Mouse (Mus musculus) liver, embryonic 16.5 days (tissue): ENCODE measurements around the gene Tsga10. TPM values are rescaled to one million over a fixed set of nuclear protein-coding genes. Genes with fewer than 3 reads are reported as not detected.
A peak's percentile ranks its signal among the peaks of the same experiment; 100 is the strongest.

Experiments
- ATAC-seq: fragments of 200-750 bp; cut with Nextera tagmentation; 2 replicates; pipeline ENCODE4 v1.8.0; 2017; ENCODE audit warnings: low read depth, mild to moderate bottlenecking, moderate number of reproducible peaks, moderate library complexity
- H3K27ac ChIP-seq: fragments of 300-500 bp; sonication (generic); 2 replicates; pipeline ENCODE4 v1.5.1; 2014; ENCODE audit warnings: mild to moderate bottlenecking, low read length
- H3K27me3 ChIP-seq: fragments of 300-500 bp; sonication (generic); 2 replicates; pipeline ENCODE4 v1.6.1; 2014; ENCODE audit warnings: low read depth, low read length, mixed read lengths; ENCODE audit not compliant: control insufficient read depth, insufficient read depth
- H3K36me3 ChIP-seq: fragments of 300-500 bp; sonication (generic); 2 replicates; pipeline ENCODE4 v1.6.1; 2014; ENCODE audit warnings: mild to moderate bottlenecking; ENCODE audit not compliant: control insufficient read depth, insufficient read depth
- H3K4me1 ChIP-seq: fragments of 300-500 bp; sonication (generic); 2 replicates; pipeline ENCODE4 v1.6.1; 2014; ENCODE audit warnings: low read depth, low read length, mixed read lengths; ENCODE audit not compliant: control insufficient read depth
- H3K4me2 ChIP-seq: fragments of 300-500 bp; sonication (generic); 2 replicates; pipeline ENCODE4 v1.6.1; 2014; ENCODE audit warnings: low read depth, low read length, mixed read lengths
- H3K4me3 ChIP-seq: fragments of 300-500 bp; sonication (generic); 2 replicates; pipeline ENCODE4 v1.5.1; 2014; ENCODE audit warnings: low read depth, mild to moderate bottlenecking, low read length
- H3K9ac ChIP-seq: fragments of 300-500 bp; sonication (generic); 2 replicates; pipeline ENCODE4 v1.6.1; 2014; ENCODE audit warnings: low read depth, low read length
- H3K9me3 ChIP-seq: fragments of 300-500 bp; sonication (generic); replicated peaks from 2 replicates; pipeline ENCODE4 v1.6.1; 2016; ENCODE audit warnings: low read length; ENCODE audit not compliant: control insufficient read depth
- WGBS: fragments of 180-500 bp; shearing (Covaris S2); extraction: QIAGEN DNeasy Blood & Tissue Kit; methylation state at CpG from one replicate; pipeline ENCODE4 v1.1.7; 2014; ENCODE audit not compliant: insufficient replicate concordance; 5-methylcytosine and 5-hydroxymethylcytosine counted together
- polyA plus RNA-seq: library from polyadenylated mRNA; unstranded; fragments of >200 nt; fragmentation: Nextera tagmentation; extraction: Ambion mirVana; gene quantifications from 2 replicates; pipeline ENCODE4 v1.2.1, GENCODE M21; 2015

Tsga10 gene
- polyA plus RNA-seq, 1 experiment from 2014 or later, result 1.1 TPM

- Histone ChIP-seq H3K36me3 (no peaks in the 10 kb centered on the region), H3K9me3 (no peaks in the 10 kb centered on the region), H3K4me2 (no peak overlapping the region), H3K9ac (no peak overlapping the region), H3K27me3 (no peaks in the 10 kb centered on the region), H3K4me3 (no peak overlapping the region), H3K27ac (no peak overlapping the region), H3K4me1 (no peaks in the 10 kb centered on the region)
- 39% methylated on average over 5 of the region's 5 CpGs for WGBS
- ATAC-seq, result no peak
Measured at GRCm38 (mm10) chr1:37735932-37736331, 130.3 kb downstream of the Tsga10 start.

DNA sequence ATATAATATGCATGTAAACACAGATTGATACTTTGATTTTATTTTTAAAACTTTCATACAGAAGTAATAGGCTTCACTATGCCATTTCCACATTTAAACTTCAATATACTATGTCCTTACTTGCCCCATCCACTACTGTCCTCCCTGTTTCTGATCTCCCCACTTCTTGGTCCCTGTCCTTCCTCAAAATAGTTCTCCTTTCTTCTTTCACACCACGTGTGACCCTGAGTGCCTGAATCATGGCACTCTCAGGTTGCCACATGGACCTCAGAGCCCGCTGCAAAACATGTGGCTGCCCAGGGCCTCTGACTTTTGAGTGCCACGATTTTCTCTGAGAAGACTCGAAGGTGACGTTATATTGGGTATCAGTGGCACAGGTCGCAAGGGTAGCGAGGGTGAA, 131.4 kb downstream of the Tsga10 start:
- Histone ChIP-seq H3K4me3 (no peak overlapping the region), H3K36me3 (no peaks in the 10 kb centered on the region), H3K4me2 (no peak overlapping the region), H3K4me1 (no peaks in the 10 kb centered on the region), H3K9ac (no peak overlapping the region), H3K9me3 (no peaks in the 10 kb centered on the region), H3K27me3 (no peaks in the 10 kb centered on the region), H3K27ac (no peak overlapping the region)
- ATAC-seq, result no peak
- WGBS, result 50% methylated on average over 7 of the region's 7 CpGs

DNA sequence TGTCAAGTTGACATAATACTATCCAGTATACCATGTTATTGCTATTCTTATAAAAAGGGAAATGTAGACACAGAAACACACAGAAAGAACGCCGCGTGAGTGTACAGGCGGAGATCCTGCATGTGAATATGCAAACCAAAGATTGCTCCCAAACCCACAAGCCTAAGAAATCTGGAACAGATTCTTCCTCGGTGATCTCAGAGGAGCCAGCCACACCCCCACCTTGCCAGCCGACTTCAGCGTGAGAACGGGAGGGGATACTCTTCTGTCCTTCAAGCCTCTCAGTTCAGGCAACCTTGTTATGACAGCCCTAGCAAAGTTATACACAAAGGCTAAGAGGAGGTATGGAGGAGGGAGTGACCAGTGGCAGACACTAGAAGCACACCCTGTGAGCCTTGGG, 136.9 kb downstream of the Tsga10 start:
- Histone ChIP-seq H3K9ac (no peak overlapping the region), H3K4me1 (no peaks in the 10 kb centered on the region), H3K9me3 (no peaks in the 10 kb centered on the region), H3K4me2 (no peak overlapping the region), H3K4me3 (no peak overlapping the region), H3K27ac (no peak overlapping the region), H3K36me3 (no peaks in the 10 kb centered on the region), H3K27me3 (no peaks in the 10 kb centered on the region)
- WGBS, result 70% methylated on average over 8 of the region's 8 CpGs
- no peak for ATAC-seq

- no peaks in the 10 kb centered on the region for H3K9me3 ChIP-seq
- H3K27me3 ChIP-seq, result no peaks in the 10 kb centered on the region
- no peaks in the 10 kb centered on the region for H3K36me3 ChIP-seq
- no peak overlapping the region for H3K4me2 ChIP-seq
- WGBS, result 53% methylated on average over 10 of the region's 10 CpGs
- H3K4me1 ChIP-seq, result no peaks in the 10 kb centered on the region
- no peak overlapping the region for H3K9ac ChIP-seq
- no peak overlapping the region for H3K27ac ChIP-seq
- no peak for ATAC-seq
- H3K4me3 ChIP-seq, result no peak overlapping the region
Measured at GRCm38 (mm10) chr1:37728053-37728452, 138.2 kb downstream of the Tsga10 start.

GRCm38 (mm10) chr1:37727186-37727585, 139.0 kb downstream of the Tsga10 start:
- Histone ChIP-seq H3K4me3 (no peak overlapping the region), H3K4me2 (no peak overlapping the region), H3K9ac (no peak overlapping the region), H3K36me3 (no peaks in the 10 kb centered on the region), H3K27me3 (no peaks in the 10 kb centered on the region), H3K9me3 (no peaks in the 10 kb centered on the region), H3K4me1 (no peaks in the 10 kb centered on the region), H3K27ac (no peak overlapping the region)
- WGBS, result 62% methylated on average over 8 of the region's 8 CpGs
- no peak for ATAC-seq

- no peaks in the 10 kb centered on the region for H3K36me3 ChIP-seq
- no peak overlapping the region for H3K9ac ChIP-seq
- H3K4me1 ChIP-seq, result no peaks in the 10 kb centered on the region
- no peaks in the 10 kb centered on the region for H3K9me3 ChIP-seq
- no peak for ATAC-seq
- H3K4me2 ChIP-seq, result no peak overlapping the region
- H3K27ac ChIP-seq, result no peak overlapping the region
- H3K27me3 ChIP-seq, result no peaks in the 10 kb centered on the region
- WGBS, result 52% methylated on average over 8 of the region's 8 CpGs
- no peak overlapping the region for H3K4me3 ChIP-seq
Measured at GRCm38 (mm10) chr1:37726426-37726825, 139.8 kb downstream of the Tsga10 start.

DNA sequence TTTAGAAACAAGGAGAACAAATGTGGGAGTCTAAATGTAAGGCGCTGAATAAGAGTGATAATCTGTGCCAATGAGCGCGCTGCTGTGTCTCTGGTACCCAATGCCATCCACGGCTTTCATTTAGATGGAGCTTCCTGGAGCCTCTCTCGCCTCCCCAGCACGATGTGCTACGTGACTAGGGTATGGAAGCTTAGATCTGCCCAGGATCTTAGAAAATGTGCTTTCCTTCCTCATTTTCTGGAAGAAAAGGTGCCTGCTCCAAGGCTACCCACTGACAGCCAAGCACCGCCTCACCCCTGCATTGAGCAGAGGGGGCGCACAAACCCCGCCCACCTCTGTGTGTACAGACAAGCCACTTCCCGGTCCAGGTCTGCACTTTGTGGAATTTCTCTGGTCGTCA, 140.3 kb downstream of the Tsga10 start:
- no peak overlapping the region for H3K4me2 ChIP-seq
- no peak overlapping the region for H3K27ac ChIP-seq
- H3K9ac ChIP-seq, result no peak overlapping the region
- no peak for ATAC-seq
- no peak overlapping the region for H3K4me3 ChIP-seq
- no peaks in the 10 kb centered on the region for H3K4me1 ChIP-seq
- H3K27me3 ChIP-seq, result peaks cover 4% of the 10 kb centered on the region; the same call in 1 of the 2 replicates
- H3K36me3 ChIP-seq, result no peaks in the 10 kb centered on the region
- no peaks in the 10 kb centered on the region for H3K9me3 ChIP-seq
- WGBS, result 34% methylated on average over 12 of the region's 12 CpGs

DNA sequence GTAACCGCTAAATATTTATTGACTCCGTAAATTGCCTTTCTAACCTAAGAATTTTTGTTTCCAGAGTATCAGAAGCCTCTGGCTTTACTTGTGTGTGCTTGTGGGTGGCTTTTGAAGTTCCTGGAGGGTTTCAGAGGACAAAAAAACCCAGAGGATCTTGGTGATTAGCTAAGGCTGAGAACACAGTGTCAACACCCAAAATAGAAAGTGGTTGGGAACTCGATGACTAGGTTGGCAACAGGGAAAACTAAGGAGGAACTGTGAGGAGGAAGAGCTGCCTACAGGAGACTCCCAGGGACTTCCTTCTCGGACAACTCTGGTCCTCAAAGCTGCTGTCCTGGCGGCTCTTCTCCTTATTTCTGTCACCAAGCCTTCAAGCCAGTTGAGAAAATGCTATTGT, 145.1 kb downstream of the Tsga10 start:
- ATAC-seq, result no peak
- Histone ChIP-seq H3K27me3 (peaks cover 33% of the 10 kb centered on the region), H3K36me3 (no peaks in the 10 kb centered on the region), H3K4me3 (no peak overlapping the region), H3K9ac (no peak overlapping the region), H3K9me3 (no peaks in the 10 kb centered on the region), H3K4me1 (no peaks in the 10 kb centered on the region; the same call in 1 of the 2 replicates), H3K4me2 (no peak overlapping the region), H3K27ac (no peak overlapping the region)
- 49% methylated on average over 5 of the region's 5 CpGs for WGBS

DNA sequence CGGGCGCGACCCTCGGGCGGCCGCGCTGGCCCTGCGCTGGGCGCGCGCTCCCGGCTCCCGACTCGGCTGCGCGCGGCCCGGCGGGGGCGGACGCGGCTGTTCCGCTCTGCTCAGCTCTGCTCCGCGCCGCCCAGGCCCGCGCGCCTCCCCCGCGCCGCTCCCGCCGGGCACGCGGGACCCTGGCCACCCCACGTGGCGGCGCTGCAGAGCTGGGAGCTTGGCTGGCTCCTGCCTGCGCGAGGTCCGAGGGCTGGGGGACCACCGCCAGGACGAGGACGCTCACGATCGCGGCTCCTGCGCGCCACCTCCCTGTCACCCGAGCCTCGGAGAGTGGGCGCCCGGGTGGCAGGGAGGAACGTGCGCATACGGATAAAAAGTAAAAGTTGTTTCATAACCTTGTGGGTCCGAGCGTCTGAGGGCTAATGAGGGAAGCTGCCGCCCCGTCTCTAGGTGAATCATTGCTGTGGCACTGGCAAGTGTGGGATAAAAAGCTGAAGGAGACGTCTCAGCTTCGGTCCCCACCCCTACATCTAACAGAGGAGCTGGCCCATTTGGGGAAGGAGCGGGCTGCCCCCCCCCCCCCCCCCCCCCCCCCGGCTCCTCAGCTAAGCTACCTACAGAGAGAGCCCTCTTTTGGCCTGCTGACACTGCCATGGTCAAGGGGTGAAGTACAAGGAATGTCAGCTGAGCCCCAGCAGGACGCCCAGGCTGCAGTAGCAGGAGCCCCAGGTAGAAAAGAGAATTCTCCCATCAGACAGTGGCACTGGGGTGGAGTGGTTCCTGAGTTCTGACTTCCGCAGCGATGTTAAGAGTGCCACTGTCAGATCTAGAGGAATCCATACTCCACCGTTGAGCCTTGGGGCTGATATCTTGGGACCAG, 146.2 kb downstream of the Tsga10 start, which contains the start of gene 2010300C02Rik:
Gene 2010300C02Rik (minus strand): TSS at position 325 of the 880 bp plus-strand sequence.
- H3K9ac ChIP-seq, result no peak within 1 kb of the TSS
- H3K27ac ChIP-seq, result no peak within 1 kb of the TSS
- no peaks in the 10 kb centered on the region; the same call in 1 of the 2 replicates for H3K4me1 ChIP-seq
- H3K4me2 ChIP-seq, result peak within 1 kb of the TSS; percentile 70
- no peaks in the 10 kb centered on the region for H3K36me3 ChIP-seq
- H3K4me3 ChIP-seq, result peak within 1 kb of the TSS; percentile 55
- ATAC-seq, result no peak
- peaks cover 33% of the 10 kb centered on the region for H3K27me3 ChIP-seq
- H3K9me3 ChIP-seq, result no peaks in the 10 kb centered on the region
- 2% methylated on average over 50 of the region's 69 CpGs for WGBS
